Mouse (Mus musculus) embryonic facial prominence, embryonic 10.5 days (tissue): ENCODE results near the gene Apoc2. TPM values are rescaled to one million over a fixed set of nuclear protein-coding genes. Genes with fewer than 3 reads are reported as not detected.
A peak's percentile ranks its signal among the peaks of the same experiment; 100 is the strongest.

ENCODE experiments used
- DNase-seq: peaks from one replicate; pipeline ENCODE4 v3.0.0-alpha.2; 2017; ENCODE audit warnings: low spot score
- H3K27ac ChIP-seq: fragments of 300-500 bp; sonication (generic); replicated peaks from 2 replicates; pipeline ENCODE4 v1.5.1; 2016; ENCODE audit warnings: mild to moderate bottlenecking
- H3K27me3 ChIP-seq: fragments of 300-500 bp; sonication (generic); replicated peaks from 2 replicates; pipeline ENCODE4 v1.6.1; 2016; ENCODE audit warnings: low read depth, mild to moderate bottlenecking; ENCODE audit not compliant: poor library complexity, severe bottlenecking
- H3K36me3 ChIP-seq: fragments of 300-500 bp; sonication (generic); replicated peaks from 2 replicates; pipeline ENCODE4 v1.6.1; 2016; ENCODE audit warnings: mild to moderate bottlenecking, moderate library complexity
- H3K4me1 ChIP-seq: fragments of 300-500 bp; sonication (generic); 2 replicates; pipeline ENCODE4 v1.6.1; 2016
- H3K4me3 ChIP-seq: fragments of 300-500 bp; sonication (generic); 2 replicates; pipeline ENCODE4 v1.5.1; 2016; ENCODE audit warnings: mild to moderate bottlenecking, moderate library complexity
- H3K9me3 ChIP-seq: fragments of 300-500 bp; sonication (generic); 2 replicates; pipeline ENCODE4 v1.6.1; 2016; ENCODE audit warnings: mild to moderate bottlenecking
- WGBS: fragments of 180-500 bp; shearing (Covaris S2); methylation state at CpG from one replicate; pipeline ENCODE4 v1.1.7; 2016; 5-methylcytosine and 5-hydroxymethylcytosine counted together
- polyA plus RNA-seq: library from polyadenylated mRNA; unstranded; fragments of >200 nt; fragmentation: Nextera tagmentation; extraction: Ambion mirVana; gene quantifications from 2 replicates; pipeline ENCODE4 v1.2.1, GENCODE M21; 2016

The Apoc2 gene
- polyA plus RNA-seq, 1 experiment from 2014 or later, result 0.47 TPM

DNA sequence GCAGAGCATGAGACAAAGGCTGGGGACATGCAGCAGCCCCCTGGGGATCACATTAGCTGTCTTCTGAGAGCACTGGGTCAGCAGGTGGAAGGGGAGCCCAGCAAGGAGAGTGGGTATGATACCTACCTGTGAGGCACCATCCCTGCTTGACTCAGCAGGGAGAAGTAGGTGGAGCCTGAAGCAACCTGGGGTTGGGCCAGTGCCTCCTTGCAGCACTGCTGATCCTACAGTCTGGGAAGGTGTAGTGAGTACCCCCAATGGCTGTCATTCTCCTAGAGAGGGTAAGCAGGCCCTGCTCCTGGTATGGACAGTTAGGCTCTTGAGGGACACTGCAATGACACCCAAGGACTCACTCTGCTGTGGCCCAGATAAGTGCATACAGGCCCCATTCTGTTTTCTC, 45.5 kb downstream of the Apoc2 start:
- no peaks in the 10 kb centered on the region for H3K27me3 ChIP-seq
- DNase-seq, result no peak
- no peak overlapping the region for H3K27ac ChIP-seq
- H3K4me3 ChIP-seq, result no peak overlapping the region; the same call in 1 of the 2 replicates
- H3K4me1 ChIP-seq, result peaks cover 15% of the 10 kb centered on the region
- H3K36me3 ChIP-seq, result peaks cover 56% of the 10 kb centered on the region
- no peaks in the 10 kb centered on the region for H3K9me3 ChIP-seq

DNA sequence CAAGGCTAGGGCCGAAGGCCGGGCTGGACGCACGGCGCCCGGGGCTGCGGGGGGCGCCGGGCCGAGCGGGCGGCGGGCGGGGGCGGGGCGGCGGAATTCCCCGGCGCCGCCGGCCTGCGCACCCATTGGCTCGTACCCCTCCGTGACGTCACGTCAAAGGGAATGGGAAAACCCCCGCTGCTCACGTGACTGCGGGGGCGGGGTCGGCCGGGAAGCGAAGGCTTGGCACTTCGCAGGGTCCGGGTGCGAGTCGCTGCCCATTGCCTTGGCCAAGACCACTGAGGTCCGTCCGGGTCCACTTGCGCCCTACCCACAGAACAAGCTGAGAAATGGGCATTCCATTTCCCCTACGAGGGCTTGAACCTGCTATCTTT, 48.4 kb downstream of the Apoc2 start, which contains the start of gene Relb:
Relb (minus strand) TSS at position 78 of the 374 bp plus-strand sequence.
- Histone ChIP-seq H3K27me3 (no peaks in the 10 kb centered on the region), H3K27ac (peak within 1 kb of the TSS; percentile 75), H3K4me3 (peak within 1 kb of the TSS; percentile 78), H3K36me3 (peaks cover 27% of the 10 kb centered on the region), H3K4me1 (peaks cover 15% of the 10 kb centered on the region), H3K9me3 (no peaks in the 10 kb centered on the region)
- WGBS, result under 1% methylated on average over 41 of the region's 41 CpGs
- DNase-seq, result peak; percentile 93

DNA sequence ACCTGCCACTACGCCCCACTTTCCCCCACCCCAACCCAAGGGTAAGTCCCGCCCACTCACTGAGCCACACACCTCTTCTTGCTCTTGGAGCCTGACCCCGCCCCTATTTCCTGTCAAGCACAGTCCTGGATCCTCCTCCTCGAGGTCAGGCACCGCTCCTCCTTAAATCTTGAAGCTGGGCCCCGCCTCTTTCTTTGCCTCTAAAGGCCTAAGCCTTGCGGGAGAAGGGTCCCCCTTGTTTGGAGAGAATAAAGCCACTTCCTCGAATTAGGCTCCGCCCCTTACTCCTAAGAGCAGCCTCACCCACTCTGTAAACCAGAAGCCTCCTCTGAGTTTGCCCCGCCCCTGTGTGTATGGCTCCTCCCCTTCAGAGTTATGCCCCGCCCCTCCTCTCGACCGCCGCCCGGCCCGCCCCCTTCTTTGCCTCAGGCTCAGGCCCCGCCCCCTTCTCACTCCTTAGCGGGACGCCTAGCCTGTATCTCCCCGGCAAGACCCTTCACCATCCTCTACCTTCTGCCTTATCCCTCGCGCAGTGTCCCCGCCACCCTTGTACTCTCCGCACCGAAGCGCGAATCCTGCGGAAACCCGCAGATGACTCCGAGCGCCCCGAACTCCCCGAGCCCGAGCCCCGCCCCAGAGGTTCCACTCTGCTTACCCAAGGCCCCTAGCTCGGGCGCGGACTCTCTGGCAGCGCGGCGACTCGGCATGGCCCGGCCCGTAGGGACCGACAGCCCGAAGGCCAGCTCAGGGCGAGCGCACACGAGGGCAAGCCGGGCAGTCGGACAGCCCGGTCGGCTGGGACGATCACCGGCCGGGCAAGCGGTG, 49.0 kb downstream of the Apoc2 start:
- Histone ChIP-seq H3K4me3 (peak overlapping the region; percentile 78), H3K27me3 (no peaks in the 10 kb centered on the region), H3K4me1 (peaks cover 15% of the 10 kb centered on the region), H3K27ac (peak overlapping the region; percentile 75), H3K9me3 (no peaks in the 10 kb centered on the region), H3K36me3 (peaks cover 21% of the 10 kb centered on the region)
- DNase-seq, result peak; percentile 94
- WGBS, result 2% methylated on average over 57 of the region's 57 CpGs

DNA sequence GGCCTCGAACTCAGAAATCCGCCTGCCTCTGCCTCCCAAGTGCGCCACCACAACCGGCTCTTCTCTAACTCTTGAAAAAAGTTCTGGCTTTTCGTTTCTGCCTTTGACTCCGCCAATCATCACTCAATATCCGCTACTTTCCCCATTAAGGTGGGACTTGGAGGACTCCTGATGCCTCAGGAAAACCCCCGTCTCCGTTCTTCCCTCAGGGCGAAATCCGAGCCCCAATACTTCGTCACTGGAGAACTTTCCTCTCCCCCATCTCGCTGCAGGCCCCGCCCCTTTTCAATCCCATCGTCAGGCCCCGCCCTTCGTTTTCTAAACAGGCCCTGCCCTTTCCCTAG, 49.6 kb downstream of the Apoc2 start:
- 15% methylated on average over 17 of the region's 17 CpGs for WGBS
- peaks cover 15% of the 10 kb centered on the region for H3K4me1 ChIP-seq
- DNase-seq, result no peak
- H3K9me3 ChIP-seq, result no peaks in the 10 kb centered on the region
- H3K27ac ChIP-seq, result peak overlapping the region; percentile 74; the same call in 1 of the 2 replicates
- peaks cover 15% of the 10 kb centered on the region for H3K36me3 ChIP-seq
- peak overlapping the region; percentile 78 for H3K4me3 ChIP-seq
- H3K27me3 ChIP-seq, result no peaks in the 10 kb centered on the region

DNA sequence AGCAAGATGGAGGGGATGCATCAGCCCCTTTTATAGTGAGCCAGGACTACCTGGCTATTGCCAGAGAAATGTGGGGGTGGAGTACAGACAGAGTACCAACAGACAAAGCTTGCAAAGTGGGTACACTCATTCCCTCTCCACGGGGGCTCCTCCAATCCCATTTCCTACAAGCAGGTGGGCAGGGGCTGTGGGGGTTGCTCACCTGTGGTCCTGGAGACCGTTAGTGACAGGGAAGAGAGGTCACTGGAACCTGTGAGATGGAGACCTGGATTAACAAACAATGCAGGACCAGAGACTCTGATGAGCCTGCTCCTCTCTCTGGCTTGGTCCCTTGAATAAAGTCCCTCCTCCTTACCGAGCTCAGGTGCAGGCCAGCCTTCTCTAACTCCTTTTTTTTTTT, 50.0 kb downstream of the Apoc2 start:
- Histone ChIP-seq H3K36me3 (peaks cover 11% of the 10 kb centered on the region), H3K4me1 (peaks cover 15% of the 10 kb centered on the region), H3K4me3 (peak overlapping the region; percentile 78), H3K27ac (no peak overlapping the region), H3K9me3 (no peaks in the 10 kb centered on the region), H3K27me3 (no peaks in the 10 kb centered on the region)
- DNase-seq, result no peak
- 64% methylated on average over 3 of the region's 3 CpGs for WGBS

DNA sequence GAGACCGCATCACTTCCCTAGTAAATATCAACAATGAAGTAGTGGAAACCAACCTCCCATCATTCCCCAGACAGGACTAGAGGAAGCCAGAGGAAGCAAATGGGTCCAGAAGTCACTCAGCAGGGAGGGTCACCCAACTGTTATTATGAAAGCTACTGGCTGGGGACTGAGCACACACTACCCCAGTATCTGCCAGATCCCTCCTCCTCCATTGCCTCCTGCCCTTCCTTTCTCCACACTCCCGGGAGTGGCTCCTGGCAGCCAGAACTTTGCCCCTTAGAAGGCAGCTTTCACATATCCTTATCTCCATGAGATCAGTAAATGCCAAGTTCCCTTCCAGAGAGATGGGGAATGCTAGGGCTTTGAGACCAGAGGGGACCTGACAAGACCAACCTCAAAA, 54.3 kb downstream of the Apoc2 start:
- 72% methylated on average over 2 of the region's 2 CpGs for WGBS
- H3K4me3 ChIP-seq, result no peak overlapping the region
- peaks cover 24% of the 10 kb centered on the region for H3K27me3 ChIP-seq
- no peak overlapping the region for H3K27ac ChIP-seq
- H3K36me3 ChIP-seq, result no peaks in the 10 kb centered on the region
- no peak for DNase-seq
- H3K9me3 ChIP-seq, result no peaks in the 10 kb centered on the region
- H3K4me1 ChIP-seq, result peaks cover 10% of the 10 kb centered on the region

DNA sequence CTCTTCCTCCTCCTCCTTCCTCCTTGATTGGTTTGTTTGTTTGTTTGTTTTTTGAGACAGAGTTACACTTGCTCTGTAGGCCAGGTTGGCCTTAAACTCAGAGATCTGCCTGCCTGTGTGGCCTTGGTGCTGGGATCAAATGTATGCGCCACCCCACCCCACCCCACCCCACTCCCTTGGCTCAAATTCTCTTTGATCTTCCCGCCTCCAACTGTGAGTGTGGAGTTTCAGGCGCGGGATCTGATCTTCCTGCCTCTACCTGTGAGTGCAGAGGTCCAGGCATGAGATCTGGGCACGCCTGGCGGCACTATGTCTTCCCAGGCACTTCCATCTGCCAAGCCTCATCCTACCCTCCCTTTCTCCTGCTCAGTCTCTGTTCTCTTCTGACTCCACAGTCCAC, 55.5 kb downstream of the Apoc2 start:
- Histone ChIP-seq H3K4me1 (peaks cover 6% of the 10 kb centered on the region), H3K9me3 (no peaks in the 10 kb centered on the region), H3K27ac (no peak overlapping the region), H3K36me3 (no peaks in the 10 kb centered on the region), H3K4me3 (no peak overlapping the region), H3K27me3 (peaks cover 24% of the 10 kb centered on the region)
- DNase-seq, result no peak
- WGBS, result 40% methylated on average over 6 of the region's 6 CpGs

Other genes with a start within 250 kb of the Apoc2 start
- gene Mark4, start 219.1 kb downstream of the Apoc2 start, polyA plus RNA-seq, result 7.1 and 8.0 TPM in 2 replicates
- gene Exoc3l2, start 214.6 kb downstream of the Apoc2 start, polyA plus RNA-seq, result 1.2 and 1.3 TPM in 2 replicates
- gene Bloc1s3, start 169.6 kb downstream of the Apoc2 start, polyA plus RNA-seq, result 1.9 TPM in 2 replicates
- 72.6 and 73.9 TPM in 2 replicates for gene Trappc6a, start 169.5 kb downstream of the Apoc2 start, polyA plus RNA-seq
- 0.17 and 0.19 TPM in 2 replicates for gene Nkpd1, start 160.1 kb downstream of the Apoc2 start, polyA plus RNA-seq
- gene Ppp1r37, start 114.9 kb downstream of the Apoc2 start, polyA plus RNA-seq, result 20.7 and 22.9 TPM in 2 replicates
- gene Zfp296, start 100.7 kb downstream of the Apoc2 start, polyA plus RNA-seq, result 0.41 and 0.44 TPM in 2 replicates
- gene Gemin7, start 100.3 kb downstream of the Apoc2 start, polyA plus RNA-seq, result 187 and 191 TPM in 2 replicates
- 58.0 and 58.9 TPM in 2 replicates for gene Clasrp, start 73.5 kb downstream of the Apoc2 start, polyA plus RNA-seq
- gene Relb, start 48.5 kb downstream of the Apoc2 start, polyA plus RNA-seq, result 3.5 and 4.2 TPM in 2 replicates
- gene Clptm1, start 12.9 kb downstream of the Apoc2 start, polyA plus RNA-seq, result 82.7 and 86.4 TPM in 2 replicates
- not detected in 2 replicates for gene Gm44805, start 3.5 kb upstream of the Apoc2 start, polyA plus RNA-seq
- gene Apoc4, start 3.5 kb upstream of the Apoc2 start, polyA plus RNA-seq, result 0.09 TPM in 1 of 2 replicates, not detected in the other
- 3.6 and 4.7 TPM in 2 replicates for gene Apoc1, start 14.7 kb upstream of the Apoc2 start, polyA plus RNA-seq
- 135 and 168 TPM in 2 replicates for gene Apoe, start 21.2 kb upstream of the Apoc2 start, polyA plus RNA-seq
- 216 and 221 TPM in 2 replicates for gene Tomm40, start 37.5 kb upstream of the Apoc2 start, polyA plus RNA-seq
- gene Nectin2, start 72.5 kb upstream of the Apoc2 start, polyA plus RNA-seq, result 110 TPM in 2 replicates
- gene Bcam, start 93.1 kb upstream of the Apoc2 start, polyA plus RNA-seq, result 68.3 and 79.4 TPM in 2 replicates
- 1.9 and 2.9 TPM in 2 replicates for gene Cblc, start 118.9 kb upstream of the Apoc2 start, polyA plus RNA-seq
- gene Bcl3, start 144.8 kb upstream of the Apoc2 start, polyA plus RNA-seq, result 1.7 TPM in 2 replicates
- gene Gm19345, start 174.1 kb upstream of the Apoc2 start, polyA plus RNA-seq, result not detected in 2 replicates
- gene Ceacam16, start 183.4 kb upstream of the Apoc2 start, polyA plus RNA-seq, result not detected in 2 replicates
- not detected in 2 replicates for gene Ceacam19, start 210.0 kb upstream of the Apoc2 start, polyA plus RNA-seq
- gene Pvr, start 243.2 kb upstream of the Apoc2 start, polyA plus RNA-seq, result 8.2 and 8.8 TPM in 2 replicates